In the genomic region with DNA sequence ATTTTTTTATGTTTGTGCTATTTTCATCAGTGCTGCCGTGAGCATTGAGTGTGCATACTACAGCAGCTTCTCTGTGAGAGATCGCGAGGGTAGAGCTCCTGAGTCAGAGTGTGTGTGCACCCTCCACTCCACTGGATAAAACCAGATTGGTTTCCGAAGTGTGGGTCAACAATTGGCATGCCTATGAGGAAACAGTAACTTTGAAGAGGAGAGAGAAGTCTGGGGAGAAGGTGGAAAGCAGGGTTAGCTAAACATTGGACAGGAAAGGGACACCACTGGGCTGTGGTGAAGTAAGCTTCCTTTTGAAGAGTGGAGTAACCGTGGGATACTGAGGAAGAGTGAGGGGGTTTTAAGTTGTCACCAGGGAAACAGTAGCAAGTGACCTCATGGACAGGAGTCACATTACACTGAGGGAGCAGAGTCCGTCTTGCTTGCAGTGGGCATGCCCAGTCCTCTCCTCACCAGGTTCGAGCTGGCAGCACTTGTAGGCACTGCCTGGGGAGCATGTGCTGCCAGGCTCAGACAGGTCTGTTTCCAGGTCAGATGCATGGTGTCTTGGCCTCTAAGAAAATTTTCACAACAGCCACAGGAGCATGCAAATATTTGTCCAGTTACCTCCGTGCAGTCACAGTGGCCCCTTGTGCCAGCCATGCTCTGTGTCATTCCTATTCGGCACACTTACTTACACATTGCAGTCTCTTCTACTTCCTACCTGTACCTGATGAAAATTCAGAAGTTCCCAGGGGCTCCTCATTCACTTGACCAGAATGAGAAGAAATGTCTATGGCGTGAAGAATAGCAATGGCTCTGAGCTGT, we compare ENCODE assay signal across 13 mouse cellular contexts. TPM values are rescaled to one million over a fixed set of nuclear protein-coding genes. Genes with fewer than 3 reads are reported as not detected.
DNase-seq lines count a peak whose midpoint lies in the region; ATAC-seq lines count a peak whose summit lies in the region.
"Had no signal": no experiment of that assay in that cellular context is flagged by ENCODE, and none has a peak within 500 bp of the region (broad histone marks: within the 10 kb centered on the region; RNA-seq: fewer than 3 reads in every experiment).

No protein-coding gene starts in this region.

- H3K9ac ChIP-seq in kidney, embryonic 14.5 days (ENCODE audit: low read depth, low read length): no peak overlapping the region
- H3K9ac ChIP-seq in liver, embryonic 15.5 days: no peak overlapping the region
- H3K9ac ChIP-seq: forebrain, embryonic 12.5 days; limb, embryonic 13.5 days had no signal

- no peaks in the 10 kb centered on the region for H3K9me3 ChIP-seq in heart, embryonic 10.5 days
- H3K9me3 ChIP-seq in kidney, embryonic 14.5 days (ENCODE audit: control insufficient read depth, low read length): no peaks in the 10 kb centered on the region
- H3K9me3 ChIP-seq in liver, embryonic 15.5 days (replicated peaks): no peaks in the 10 kb centered on the region
- H3K9me3 ChIP-seq: embryonic facial prominence, embryonic 10.5 days; forebrain, embryonic 12.5 days; limb, embryonic 13.5 days had no signal

- peaks cover 45% of the 10 kb centered on the region for H3K4me1 ChIP-seq in heart, embryonic 10.5 days
- H3K4me1 ChIP-seq in kidney, embryonic 14.5 days (ENCODE audit: control insufficient read depth, insufficient read depth, low read length): peaks cover 12% of the 10 kb centered on the region
- 0 out of 2 replicates have a peak, but pooled peaks cover 7% of the 10 kb centered on the region for H3K4me1 ChIP-seq in liver, embryonic 15.5 days (replicated peaks)

- ATAC-seq in kidney, embryonic 14.5 days (ENCODE audit: low FRiP score, low TSS enrichment): peak; percentile 65; the same call in 1 of the 2 replicates
- ATAC-seq in liver, embryonic 15.5 days (ENCODE audit: insufficient read depth): peak; percentile 34; the same call in 1 of the 2 replicates

- no peak overlapping the region for H3K4me2 ChIP-seq in kidney, embryonic 14.5 days (replicated peaks; ENCODE audit: low read depth, low read length)
- no peak overlapping the region for H3K4me2 ChIP-seq in liver, embryonic 15.5 days
- H3K4me2 ChIP-seq: forebrain, embryonic 12.5 days; limb, embryonic 13.5 days had no signal

- H3K36me3 ChIP-seq in heart, embryonic 10.5 days: peaks cover 12% of the 10 kb centered on the region; the same call in 1 of the 2 replicates
- H3K36me3 ChIP-seq in kidney, embryonic 14.5 days (ENCODE audit: control insufficient read depth, insufficient read depth, low read length): no peaks in the 10 kb centered on the region
- H3K36me3 ChIP-seq in liver, embryonic 15.5 days (replicated peaks): no peaks in the 10 kb centered on the region

- H3K27ac ChIP-seq in heart, embryonic 10.5 days: no peak overlapping the region
- no peak overlapping the region for H3K27ac ChIP-seq in kidney, embryonic 14.5 days (ENCODE audit: low read depth, low read length)
- H3K27ac ChIP-seq in liver, embryonic 15.5 days (replicated peaks): no peak overlapping the region
- H3K27ac ChIP-seq: embryonic facial prominence, embryonic 10.5 days; forebrain, embryonic 12.5 days; limb, embryonic 13.5 days had no signal

- intact Hi-C loops in left cerebral cortex, postnatal 36 days (cut with DNase I): no loop called here

- WGBS in heart, embryonic 10.5 days: 60% methylated on average over 10 of the region's 10 CpGs
- WGBS in kidney, embryonic 14.5 days: 40% methylated on average over 10 of the region's 10 CpGs
- WGBS in liver, embryonic 15.5 days (ENCODE audit: insufficient replicate concordance): 58% methylated on average over 10 of the region's 10 CpGs

- H3K27me3 ChIP-seq in heart, embryonic 10.5 days (ENCODE audit: insufficient read depth, poor library complexity, severe bottlenecking): no peaks in the 10 kb centered on the region
- H3K27me3 ChIP-seq in kidney, embryonic 14.5 days (ENCODE audit: control insufficient read depth, insufficient read depth, low read length): no peaks in the 10 kb centered on the region
- H3K27me3 ChIP-seq in liver, embryonic 15.5 days: no peaks in the 10 kb centered on the region
- H3K27me3 ChIP-seq: forebrain, embryonic 12.5 days; limb, embryonic 13.5 days had no signal

- no peak overlapping the region for H3K4me3 ChIP-seq in heart, embryonic 10.5 days
- no peak overlapping the region for H3K4me3 ChIP-seq in kidney, embryonic 14.5 days (ENCODE audit: low read length)
- H3K4me3 ChIP-seq in liver, embryonic 15.5 days (replicated peaks): no peak overlapping the region
- H3K4me3 ChIP-seq: embryonic facial prominence, embryonic 10.5 days; forebrain, embryonic 12.5 days; limb, embryonic 13.5 days had no signal

- DNase-seq in heart, adult 11 months: peak; percentile 93
- no peak for DNase-seq in heart, embryonic 10.5 days (ENCODE audit: low spot score)
- DNase-seq in kidney, postnatal 25 days: no peak
- peak; percentile 50 for DNase-seq in brain, adult 2 months (ENCODE audit: low read depth, low spot score)
- no peak for DNase-seq in embryo, embryonic 10 days (ENCODE audit: low spot score)
- DNase-seq in left cerebral cortex, postnatal 36 days (ENCODE audit: low spot score in 2 of 2): no peak
- DNase-seq: midbrain, embryonic 14.5 days; thymus, postnatal 14 days had no signal

RNA-seq across cellular contexts. Expression of a gene that starts 37.5 kb away (rescaled TPM):
- polyA plus RNA-seq in heart, embryonic 10.5 days (2016; fragmentation: Nextera tagmentation; extraction: Ambion mirVana): 12.9 and 20.8 TPM in 2 replicates
- 24.3 and 32.6 TPM in 2 replicates for polyA plus RNA-seq in kidney, embryonic 14.5 days (2014; fragmentation: Nextera tagmentation; extraction: Ambion mirVana)
- 6.1 and 7.4 TPM in 2 replicates for polyA plus RNA-seq in liver, embryonic 15.5 days (2015; fragmentation: Nextera tagmentation; extraction: Ambion mirVana)
- total RNA-seq in left cerebral cortex, postnatal 36 days (2021): 100 to 1,000 TPM; 119 to 138 TPM

Comparison
In these comparisons a context has a peak if more than half of its experiments do, and no peak if none do; other contexts are left out.
1. DNase-seq: peak in heart, adult 11 months (single experiment) and brain, adult 2 months (single experiment); none in heart, embryonic 10.5 days (single experiment), kidney, postnatal 25 days (0 of 2), embryo, embryonic 10 days (single experiment) and left cerebral cortex, postnatal 36 days (0 of 2).